ENCODE assay signal across 11 mouse cellular contexts in genomic region chr2:9884533-9885216, GRCm38 (mm10). TPM values are rescaled to one million over a fixed set of nuclear protein-coding genes. Genes with fewer than 3 reads are reported as not detected.
DNase-seq lines count a peak whose midpoint lies in the region; ATAC-seq and TF ChIP-seq lines count a peak whose summit lies in the region.
"Had no signal": no experiment of that assay in that cellular context is flagged by ENCODE, and none has a peak within 500 bp of the region (broad histone marks: within the 10 kb centered on the region; RNA-seq: fewer than 3 reads in every experiment).

No protein-coding gene starts in this region.

- H3K9me3 ChIP-seq in intestine, embryonic 14.5 days (ENCODE audit: control insufficient read depth, low read length), result no peaks in the 10 kb centered on the region
- no peaks in the 10 kb centered on the region for H3K9me3 ChIP-seq in intestine, embryonic 16.5 days (ENCODE audit: control insufficient read depth, low read length)
- no peaks in the 10 kb centered on the region for H3K9me3 ChIP-seq in embryonic facial prominence, embryonic 11.5 days (replicated peaks; ENCODE audit: control insufficient read depth, low read length)
- no peaks in the 10 kb centered on the region for H3K9me3 ChIP-seq in intestine, postnatal 0 days (ENCODE audit: control insufficient read depth)
- H3K9me3 ChIP-seq in midbrain, postnatal 0 days (ENCODE audit: low read length), result no peaks in the 10 kb centered on the region

- H3K36me3 ChIP-seq in intestine, embryonic 14.5 days (ENCODE audit: control insufficient read depth, insufficient read depth, low read length), result no peaks in the 10 kb centered on the region
- H3K36me3 ChIP-seq in intestine, embryonic 16.5 days (ENCODE audit: control insufficient read depth, insufficient read depth, low read length), result no peaks in the 10 kb centered on the region
- H3K36me3 ChIP-seq in embryonic facial prominence, embryonic 11.5 days (replicated peaks; ENCODE audit: control insufficient read depth, insufficient read depth, low read depth, low read length), result no peaks in the 10 kb centered on the region
- H3K36me3 ChIP-seq in intestine, postnatal 0 days (ENCODE audit: control insufficient read depth, insufficient read depth), result no peaks in the 10 kb centered on the region
- no peaks in the 10 kb centered on the region for H3K36me3 ChIP-seq in midbrain, postnatal 0 days (ENCODE audit: insufficient read depth, low read length)

- DNase-seq in intestine, embryonic 14.5 days (ENCODE audit: low spot score), result peak; percentile 68
- peak; percentile 13 for DNase-seq in embryonic facial prominence, embryonic 11.5 days (ENCODE audit: low spot score)
- DNase-seq in midbrain, postnatal 0 days (ENCODE audit: low spot score), result no peak
- no peak for DNase-seq in left cerebral cortex, postnatal 25 days (ENCODE audit: low spot score in 2 of 2)
- DNase-seq in adrenal gland, adult 8-10 months, result no peak
- DNase-seq in urinary bladder, postnatal 25 days (ENCODE audit: low spot score), result no peak

- no peak overlapping the region for H3K9ac ChIP-seq in intestine, embryonic 14.5 days (ENCODE audit: low read length)
- H3K9ac ChIP-seq in intestine, embryonic 16.5 days (ENCODE audit: low read depth, low read length), result no peak overlapping the region
- no peak overlapping the region for H3K9ac ChIP-seq in embryonic facial prominence, embryonic 11.5 days (replicated peaks; ENCODE audit: low read length)
- no peak overlapping the region for H3K9ac ChIP-seq in intestine, postnatal 0 days (ENCODE audit: low read depth, low read length)
- peak overlapping the region; percentile 61 for H3K9ac ChIP-seq in midbrain, postnatal 0 days (replicated peaks; ENCODE audit: low read length, poor library complexity, severe bottlenecking)

- peaks cover 100% of the 10 kb centered on the region for H3K27me3 ChIP-seq in intestine, embryonic 14.5 days (replicated peaks; ENCODE audit: control insufficient read depth, insufficient read depth, low read length)
- peaks cover 83% of the 10 kb centered on the region for H3K27me3 ChIP-seq in intestine, embryonic 16.5 days (replicated peaks; ENCODE audit: control insufficient read depth, insufficient read depth, low read length)
- H3K27me3 ChIP-seq in embryonic facial prominence, embryonic 11.5 days (ENCODE audit: control insufficient read depth, insufficient read depth, low read length), result peaks cover 41% of the 10 kb centered on the region
- peaks cover 97% of the 10 kb centered on the region for H3K27me3 ChIP-seq in intestine, postnatal 0 days (replicated peaks; ENCODE audit: control insufficient read depth, insufficient read depth, low read length)
- H3K27me3 ChIP-seq in midbrain, postnatal 0 days (ENCODE audit: insufficient read depth, low read length), result peaks cover 37% of the 10 kb centered on the region

- H3K27ac ChIP-seq in intestine, embryonic 14.5 days (ENCODE audit: low read depth), result no peak overlapping the region
- H3K27ac ChIP-seq in intestine, embryonic 16.5 days (ENCODE audit: low read length), result no peak overlapping the region
- H3K27ac ChIP-seq in embryonic facial prominence, embryonic 11.5 days (replicated peaks; ENCODE audit: low read depth, low read length), result no peak overlapping the region
- H3K27ac ChIP-seq in intestine, postnatal 0 days (ENCODE audit: low read depth, low read length), result no peak overlapping the region
- peak overlapping the region; percentile 83 for H3K27ac ChIP-seq in midbrain, postnatal 0 days (ENCODE audit: low read depth, low read length)

- H3K4me2 ChIP-seq in intestine, embryonic 14.5 days (ENCODE audit: low read length), result no peak overlapping the region
- H3K4me2 ChIP-seq in intestine, embryonic 16.5 days (ENCODE audit: low read depth, low read length), result no peak overlapping the region
- H3K4me2 ChIP-seq in embryonic facial prominence, embryonic 11.5 days (ENCODE audit: low read depth, low read length), result peak overlapping the region; percentile 24
- no peak overlapping the region for H3K4me2 ChIP-seq in intestine, postnatal 0 days (replicated peaks; ENCODE audit: low read depth)
- H3K4me2 ChIP-seq in midbrain, postnatal 0 days (ENCODE audit: low read depth, low read length, poor library complexity, severe bottlenecking), result peak overlapping the region; percentile 71

- 5% methylated on average over 15 of the region's 15 CpGs for WGBS in intestine, embryonic 14.5 days
- WGBS in intestine, embryonic 16.5 days, result 4% methylated on average over 15 of the region's 15 CpGs
- 4% methylated on average over 15 of the region's 15 CpGs for WGBS in embryonic facial prominence, embryonic 11.5 days
- WGBS in intestine, postnatal 0 days, result 3% methylated on average over 15 of the region's 15 CpGs
- under 1% methylated on average over 15 of the region's 15 CpGs for WGBS in midbrain, postnatal 0 days

- ATAC-seq in intestine, embryonic 14.5 days (replicated peaks; ENCODE audit: low FRiP score, low TSS enrichment, low read depth), result no peak
- ATAC-seq in intestine, embryonic 16.5 days, result no peak
- ATAC-seq in embryonic facial prominence, embryonic 11.5 days (replicated peaks; ENCODE audit: insufficient number of reproducible peaks, low FRiP score, low TSS enrichment, low read depth), result no peak
- ATAC-seq in intestine, postnatal 0 days, result no peak
- no peak for ATAC-seq in midbrain, postnatal 0 days (ENCODE audit: low FRiP score)

- H3K4me1 ChIP-seq in intestine, embryonic 14.5 days (replicated peaks; ENCODE audit: control insufficient read depth, insufficient read depth, low read length), result peaks cover 3% of the 10 kb centered on the region; the same call in 1 of the 2 replicates
- H3K4me1 ChIP-seq in intestine, embryonic 16.5 days (ENCODE audit: control insufficient read depth, insufficient read depth, low read length), result peaks cover 23% of the 10 kb centered on the region
- H3K4me1 ChIP-seq in embryonic facial prominence, embryonic 11.5 days (ENCODE audit: control insufficient read depth, insufficient read depth, low read length), result peaks cover 8% of the 10 kb centered on the region
- no peaks in the 10 kb centered on the region for H3K4me1 ChIP-seq in intestine, postnatal 0 days (replicated peaks; ENCODE audit: control insufficient read depth, insufficient read depth, low read length)
- no peaks in the 10 kb centered on the region for H3K4me1 ChIP-seq in midbrain, postnatal 0 days (ENCODE audit: insufficient read depth, low read length)

- no peak overlapping the region for H3K4me3 ChIP-seq in intestine, embryonic 14.5 days (ENCODE audit: low read depth, low read length)
- no peak overlapping the region for H3K4me3 ChIP-seq in intestine, embryonic 16.5 days (ENCODE audit: low read length)
- H3K4me3 ChIP-seq in embryonic facial prominence, embryonic 11.5 days (ENCODE audit: low read depth, low read length), result peak overlapping the region; percentile 34; the same call in 1 of the 2 replicates
- peak overlapping the region; percentile 14; the same call in 1 of the 2 replicates for H3K4me3 ChIP-seq in intestine, postnatal 0 days (ENCODE audit: low read depth, low read length)
- H3K4me3 ChIP-seq in midbrain, postnatal 0 days (ENCODE audit: low read depth, low read length), result peak overlapping the region; percentile 43
- H3K4me3 ChIP-seq: erythroblast, embryonic 14.5 days had no signal

- no peak for TF ChIP-seq CTCF in intestine, postnatal 0 days (IDR thresholded peaks at IDR 0.05; ENCODE audit: low read depth)
- TF ChIP-seq CTCF in midbrain, postnatal 0 days (IDR thresholded peaks at IDR 0.05), result no peak

- intact Hi-C loops in left cerebral cortex, postnatal 25 days (cut with DNase I), result loop anchor here (10.0 kb wide), 2 partner anchors 1130 to 1210 kb away; no protein-coding TSS in a partner anchor

RNA-seq across cellular contexts. Expression of gene 4930412O13Rik, which starts 3.6 kb away (rescaled TPM):
- polyA plus RNA-seq in intestine, embryonic 14.5 days (2014; fragmentation: Nextera tagmentation; extraction: Ambion mirVana), result not detected in 2 replicates
- polyA plus RNA-seq in intestine, embryonic 16.5 days (2015; fragmentation: Nextera tagmentation; extraction: Ambion mirVana), result not detected in 2 replicates
- polyA plus RNA-seq in embryonic facial prominence, embryonic 11.5 days (2014; fragmentation: Nextera tagmentation; extraction: Ambion mirVana), result 1.0 and 1.7 TPM in 2 replicates
- not detected in 2 replicates for polyA plus RNA-seq in intestine, postnatal 0 days (2015; fragmentation: Nextera tagmentation; extraction: Ambion mirVana)
- 0.11 and 0.66 TPM in 2 replicates for total RNA-seq in midbrain, postnatal 0 days (2014; rRNA removed)
- polyA plus RNA-seq in midbrain, postnatal 0 days (2015; fragmentation: Nextera tagmentation; extraction: Ambion mirVana), result 2.0 TPM in 2 replicates
- total RNA-seq in left cerebral cortex, postnatal 25 days (2021), result not detected
- total RNA-seq in adrenal gland, adult 8-10 months (2022), result 1 to 10 TPM in 3 of 4 experiments, under 1 TPM in 1; 0.78 to 3.3 (median 2.8) TPM
- polyA plus RNA-seq: erythroblast, embryonic 14.5 days; spleen, adult 2 months had no signal

RNA-seq across cellular contexts. Expression of gene 9230102O04Rik, which starts 4.7 kb away (rescaled TPM):
- polyA plus RNA-seq in intestine, embryonic 14.5 days (2014; fragmentation: Nextera tagmentation; extraction: Ambion mirVana), result not detected in 2 replicates
- not detected in 2 replicates for polyA plus RNA-seq in intestine, embryonic 16.5 days (2015; fragmentation: Nextera tagmentation; extraction: Ambion mirVana)
- 0.99 and 1.2 TPM in 2 replicates for polyA plus RNA-seq in embryonic facial prominence, embryonic 11.5 days (2014; fragmentation: Nextera tagmentation; extraction: Ambion mirVana)
- polyA plus RNA-seq in intestine, postnatal 0 days (2015; fragmentation: Nextera tagmentation; extraction: Ambion mirVana), result not detected in 2 replicates
- total RNA-seq in midbrain, postnatal 0 days (2014; rRNA removed), result 0.77 TPM in 1 of 2 replicates, not detected in the other
- 2.2 and 3.6 TPM in 2 replicates for polyA plus RNA-seq in midbrain, postnatal 0 days (2015; fragmentation: Nextera tagmentation; extraction: Ambion mirVana)
- not detected for total RNA-seq in left cerebral cortex, postnatal 25 days (2021)
- total RNA-seq in adrenal gland, adult 8-10 months (2022), result not detected
- total RNA-seq: ES-E14 had no signal
- polyA plus RNA-seq: erythroblast, embryonic 14.5 days; spleen, adult 2 months had no signal

RNA-seq across cellular contexts. Expression of gene Gata3, which starts 5.2 kb away (rescaled TPM):
- polyA plus RNA-seq in intestine, embryonic 14.5 days (2014; fragmentation: Nextera tagmentation; extraction: Ambion mirVana), result 0.85 and 1.8 TPM in 2 replicates
- polyA plus RNA-seq in intestine, embryonic 16.5 days (2015; fragmentation: Nextera tagmentation; extraction: Ambion mirVana), result 2.0 and 2.1 TPM in 2 replicates
- polyA plus RNA-seq in embryonic facial prominence, embryonic 11.5 days (2014; fragmentation: Nextera tagmentation; extraction: Ambion mirVana), result 17.4 and 22.7 TPM in 2 replicates
- polyA plus RNA-seq in intestine, postnatal 0 days (2015; fragmentation: Nextera tagmentation; extraction: Ambion mirVana), result 0.59 and 0.61 TPM in 2 replicates
- total RNA-seq in midbrain, postnatal 0 days (2014; rRNA removed), result 13.3 and 14.5 TPM in 2 replicates
- polyA plus RNA-seq in midbrain, postnatal 0 days (2015; fragmentation: Nextera tagmentation; extraction: Ambion mirVana), result 88.9 and 94.6 TPM in 2 replicates
- not detected for total RNA-seq in left cerebral cortex, postnatal 25 days (2021)
- total RNA-seq in adrenal gland, adult 8-10 months (2022), result 10 to 100 TPM; 22.3 to 43.4 (median 32.2) TPM

Comparison
In these comparisons a context has a peak if more than half of its experiments do, and no peak if none do; other contexts are left out.
1. H3K4me3 ChIP-seq: peak in embryonic facial prominence, embryonic 11.5 days (single experiment), intestine, postnatal 0 days (single experiment) and midbrain, postnatal 0 days (single experiment); none in intestine, embryonic 14.5 days (single experiment) and intestine, embryonic 16.5 days (single experiment).
2. DNase-seq: peak in intestine, embryonic 14.5 days (single experiment) and embryonic facial prominence, embryonic 11.5 days (single experiment); none in midbrain, postnatal 0 days (single experiment), left cerebral cortex, postnatal 25 days (0 of 2), adrenal gland, adult 8-10 months (single experiment) and urinary bladder, postnatal 25 days (single experiment).
3. H3K4me2 ChIP-seq: peak in embryonic facial prominence, embryonic 11.5 days (single experiment) and midbrain, postnatal 0 days (single experiment); none in intestine, embryonic 14.5 days (single experiment), intestine, embryonic 16.5 days (single experiment) and intestine, postnatal 0 days (single experiment).